Comparison of ENCODE assay signal across 8 mouse cellular contexts in genomic region chr7:27195681-27196611, GRCm38 (mm10). TPM values are rescaled to one million over a fixed set of nuclear protein-coding genes. Genes with fewer than 3 reads are reported as not detected.
DNase-seq lines count a peak whose midpoint lies in the region; ATAC-seq and TF ChIP-seq lines count a peak whose summit lies in the region.

Gene BC024978 (plus strand): TSS chr7:27195781.
Gene Snrpa (minus strand): TSS chr7:27196271.

- peak; percentile 64 for TF ChIP-seq POLR2A in ES-Bruce4 (IDR thresholded peaks at IDR 0.05; ENCODE audit: insufficient read depth, low read length)

- H3K9me3 ChIP-seq in ES-Bruce4 (replicated peaks; ENCODE audit: control insufficient read depth, insufficient read depth, low read length, poor library complexity, severe bottlenecking) = no peaks in the 10 kb centered on the region
- H3K9me3 ChIP-seq in forebrain, embryonic 13.5 days (replicated peaks) = no peaks in the 10 kb centered on the region
- no peaks in the 10 kb centered on the region for H3K9me3 ChIP-seq in liver, postnatal 0 days (ENCODE audit: low read length)
- H3K9me3 ChIP-seq in neural tube, embryonic 14.5 days (ENCODE audit: control insufficient read depth, low read length) = no peaks in the 10 kb centered on the region

- H3K4me3 ChIP-seq in ES-Bruce4 (ENCODE audit: low read depth, low read length) = peak within 1 kb of the TSS; percentile 88
- peak within 1 kb of the TSS; percentile 82 for H3K4me3 ChIP-seq in forebrain, embryonic 13.5 days
- H3K4me3 ChIP-seq in liver, postnatal 0 days (ENCODE audit: low read depth, low read length) = peak within 1 kb of the TSS; percentile 73
- H3K4me3 ChIP-seq in neural tube, embryonic 14.5 days (ENCODE audit: low read depth, low read length) = peak within 1 kb of the TSS; percentile 79

- peak within 1 kb of the TSS; percentile 88 for H3K4me2 ChIP-seq in forebrain, embryonic 13.5 days
- H3K4me2 ChIP-seq in liver, postnatal 0 days (ENCODE audit: low read depth, low read length) = peak within 1 kb of the TSS; percentile 79
- H3K4me2 ChIP-seq in neural tube, embryonic 14.5 days (ENCODE audit: low read depth, low read length) = peak within 1 kb of the TSS; percentile 84

- peaks cover 4% of the 10 kb centered on the region for H3K4me1 ChIP-seq in ES-Bruce4 (ENCODE audit: control insufficient read depth, insufficient read depth, low read length)
- peaks cover 30% of the 10 kb centered on the region for H3K4me1 ChIP-seq in forebrain, embryonic 13.5 days
- H3K4me1 ChIP-seq in liver, postnatal 0 days (ENCODE audit: insufficient read depth) = peaks cover 18% of the 10 kb centered on the region
- H3K4me1 ChIP-seq in neural tube, embryonic 14.5 days (ENCODE audit: control insufficient read depth, insufficient read depth, low read length) = peaks cover 18% of the 10 kb centered on the region

- 0 out of 2 replicates have a peak, but pooled peaks have one; percentile 48 for TF ChIP-seq EP300 in ES-Bruce4 (IDR thresholded peaks at IDR 0.05; ENCODE audit: insufficient read depth, low read depth, low read length)
- TF ChIP-seq EP300 in liver, postnatal 0 days (IDR thresholded peaks at IDR 0.05; ENCODE audit: low read depth) = peak; percentile 73

- peak within 1 kb of the TSS; percentile 86 for H3K27ac ChIP-seq in ES-Bruce4 (ENCODE audit: insufficient read depth, low read length)
- peak within 1 kb of the TSS; percentile 98 for H3K27ac ChIP-seq in forebrain, embryonic 13.5 days
- peak within 1 kb of the TSS; percentile 99 for H3K27ac ChIP-seq in liver, postnatal 0 days (ENCODE audit: low read depth)
- peak within 1 kb of the TSS; percentile 96 for H3K27ac ChIP-seq in neural tube, embryonic 14.5 days (ENCODE audit: low read depth, low read length)

- 1% methylated on average over 61 of the region's 64 CpGs for WGBS in forebrain, embryonic 13.5 days
- WGBS in large intestine, adult 2 months = under 1% methylated on average over 64 of the region's 64 CpGs
- under 1% methylated on average over 64 of the region's 64 CpGs for WGBS in liver, postnatal 0 days (ENCODE audit: insufficient replicate concordance)
- WGBS in neural tube, embryonic 14.5 days = under 1% methylated on average over 61 of the region's 64 CpGs

- intact Hi-C loops in heart, postnatal 10 days (cut with DNase I) = loop anchor here (2.0 kb wide), 1 partner anchor 15 kb away; the partner anchor contains the start of genes Gm21983 and Mia

- TF ChIP-seq CTCF in ES-Bruce4 (IDR thresholded peaks at IDR 0.05; ENCODE audit: low read depth, low read length) = no peak
- TF ChIP-seq CTCF in liver, postnatal 0 days (IDR thresholded peaks at IDR 0.05; ENCODE audit: low read depth) = no peak

- peak; percentile 98 for DNase-seq in heart, postnatal 10 days
- peak; percentile 100 for DNase-seq in large intestine, adult 2 months (ENCODE audit: low read depth, low spot score)
- peak; percentile 94 for DNase-seq in liver, postnatal 0 days
- peak; percentile 96 for DNase-seq in testis, postnatal 10 days (ENCODE audit: low spot score)

- peaks cover 37% of the 10 kb centered on the region for H3K36me3 ChIP-seq in ES-Bruce4 (ENCODE audit: control insufficient read depth, insufficient read depth, low read length, poor library complexity, severe bottlenecking)
- H3K36me3 ChIP-seq in forebrain, embryonic 13.5 days (ENCODE audit: poor library complexity, severe bottlenecking) = peaks cover 37% of the 10 kb centered on the region
- H3K36me3 ChIP-seq in liver, postnatal 0 days (replicated peaks; ENCODE audit: insufficient read depth, low read length) = peaks cover 35% of the 10 kb centered on the region
- H3K36me3 ChIP-seq in neural tube, embryonic 14.5 days (ENCODE audit: control insufficient read depth, insufficient read depth, low read length) = peaks cover 16% of the 10 kb centered on the region

- ATAC-seq in cerebellum, adult (ENCODE audit: insufficient number of reproducible peaks, low FRiP score, low TSS enrichment) = peak; percentile 96
- ATAC-seq in forebrain, embryonic 13.5 days = peak; percentile 98
- peak; percentile 98 for ATAC-seq in liver, postnatal 0 days
- ATAC-seq in neural tube, embryonic 14.5 days (ENCODE audit: low read depth) = peak; percentile 99

- H3K9ac ChIP-seq in ES-Bruce4 (ENCODE audit: low read depth, poor library complexity, severe bottlenecking) = peak within 1 kb of the TSS; percentile 84
- H3K9ac ChIP-seq in forebrain, embryonic 13.5 days = peak within 1 kb of the TSS; percentile 86
- H3K9ac ChIP-seq in liver, postnatal 0 days (replicated peaks) = peak within 1 kb of the TSS; percentile 82
- H3K9ac ChIP-seq in neural tube, embryonic 14.5 days (replicated peaks; ENCODE audit: low read depth, low read length) = peak within 1 kb of the TSS; percentile 75

- H3K27me3 ChIP-seq in ES-Bruce4 (ENCODE audit: control insufficient read depth, insufficient read depth, low read length, poor library complexity, severe bottlenecking) = no peaks in the 10 kb centered on the region
- no peaks in the 10 kb centered on the region for H3K27me3 ChIP-seq in forebrain, embryonic 13.5 days
- no peaks in the 10 kb centered on the region for H3K27me3 ChIP-seq in liver, postnatal 0 days (ENCODE audit: insufficient read depth, low read length)
- H3K27me3 ChIP-seq in neural tube, embryonic 14.5 days (ENCODE audit: control insufficient read depth, insufficient read depth, low read length) = no peaks in the 10 kb centered on the region

RNA-seq across cellular contexts. Expression of gene BC024978, which starts in this region (rescaled TPM):
- 10.9 and 12.6 TPM in 2 replicates for polyA plus RNA-seq in ES-Bruce4 (2011; ENCODE audit: insufficient read depth, insufficient read length, low read depth, missing spikeins)
- polyA plus RNA-seq in forebrain, embryonic 13.5 days (2015; fragmentation: Nextera tagmentation; extraction: Ambion mirVana) = 4.2 and 4.4 TPM in 2 replicates
- 10 to 100 TPM; 13.6 to 14.1 TPM for total RNA-seq in heart, postnatal 10 days (2021)
- polyA plus RNA-seq in large intestine, adult 2 months (2012; rRNA removed) = 10.9 and 11.1 TPM in 2 replicates
- 1.00 and 1.1 TPM in 2 replicates for polyA plus RNA-seq in liver, postnatal 0 days (2015; fragmentation: Nextera tagmentation; extraction: Ambion mirVana)
- polyA plus RNA-seq in neural tube, embryonic 14.5 days (2014; fragmentation: Nextera tagmentation; extraction: Ambion mirVana) = 3.6 TPM in 2 replicates

RNA-seq across cellular contexts. Expression of gene Snrpa, which starts in this region (rescaled TPM):
- 228 and 239 TPM in 2 replicates for polyA plus RNA-seq in ES-Bruce4 (2011; ENCODE audit: insufficient read depth, insufficient read length, low read depth, missing spikeins)
- 269 and 280 TPM in 2 replicates for polyA plus RNA-seq in forebrain, embryonic 13.5 days (2015; fragmentation: Nextera tagmentation; extraction: Ambion mirVana)
- total RNA-seq in heart, postnatal 10 days (2021) = 10 to 100 TPM; 46.9 to 52.7 TPM
- polyA plus RNA-seq in large intestine, adult 2 months (2012; rRNA removed) = 168 and 170 TPM in 2 replicates
- polyA plus RNA-seq in liver, postnatal 0 days (2015; fragmentation: Nextera tagmentation; extraction: Ambion mirVana) = 39.3 and 44.9 TPM in 2 replicates
- 197 and 207 TPM in 2 replicates for polyA plus RNA-seq in neural tube, embryonic 14.5 days (2014; fragmentation: Nextera tagmentation; extraction: Ambion mirVana)

Comparison
In these comparisons a context has a peak if more than half of its experiments do, and no peak if none do; other contexts are left out.
1. Peak in every context shown above with its lines: DNase-seq, ATAC-seq, H3K4me3 ChIP-seq and H3K27ac ChIP-seq.